Mouse (Mus musculus): Measurements from ENCODE around the gene Hmcn2. TPM values are rescaled to one million over a fixed set of nuclear protein-coding genes. Genes with fewer than 3 reads are reported as not detected.

The Hmcn2 gene
- polyA plus RNA-seq, 1 experiment from 2014 or later, result 0.47 TPM

GRCm38 (mm10) chr2:31482914-31483575 is 168.8 kb downstream of the Hmcn2 start:
- H3K9me3 ChIP-seq (replicated peaks), result no peaks in the 10 kb centered on the region
- no peaks in the 10 kb centered on the region for H3K4me1 ChIP-seq
- ATAC-seq (ENCODE audit: insufficient number of reproducible peaks, low FRiP score, low TSS enrichment, low read depth), result peak; percentile 52; the same call in 1 of the 2 replicates
- H3K4me2 ChIP-seq (replicated peaks), result no peak overlapping the region
- no peaks in the 10 kb centered on the region for H3K36me3 ChIP-seq
- H3K27ac ChIP-seq (replicated peaks), result no peak overlapping the region
- no peak overlapping the region for H3K9ac ChIP-seq
- H3K27me3 ChIP-seq, result peaks cover 10% of the 10 kb centered on the region
- 22% methylated on average over 8 of the region's 8 CpGs for WGBS
- H3K4me3 ChIP-seq (replicated peaks), result no peak overlapping the region

GRCm38 (mm10) chr2:31484187-31484586 is 170.0 kb downstream of the Hmcn2 start:
- Histone ChIP-seq H3K4me2 (replicated peaks) (no peak overlapping the region), H3K4me3 (replicated peaks) (no peak overlapping the region), H3K27me3 (peaks cover 10% of the 10 kb centered on the region), H3K9me3 (replicated peaks) (no peaks in the 10 kb centered on the region), H3K4me1 (no peaks in the 10 kb centered on the region), H3K9ac (no peak overlapping the region), H3K36me3 (no peaks in the 10 kb centered on the region), H3K27ac (replicated peaks) (no peak overlapping the region)
- ATAC-seq (ENCODE audit: insufficient number of reproducible peaks, low FRiP score, low TSS enrichment, low read depth), result no peak
- WGBS, result 24% methylated on average over 5 of the region's 5 CpGs

DNA sequence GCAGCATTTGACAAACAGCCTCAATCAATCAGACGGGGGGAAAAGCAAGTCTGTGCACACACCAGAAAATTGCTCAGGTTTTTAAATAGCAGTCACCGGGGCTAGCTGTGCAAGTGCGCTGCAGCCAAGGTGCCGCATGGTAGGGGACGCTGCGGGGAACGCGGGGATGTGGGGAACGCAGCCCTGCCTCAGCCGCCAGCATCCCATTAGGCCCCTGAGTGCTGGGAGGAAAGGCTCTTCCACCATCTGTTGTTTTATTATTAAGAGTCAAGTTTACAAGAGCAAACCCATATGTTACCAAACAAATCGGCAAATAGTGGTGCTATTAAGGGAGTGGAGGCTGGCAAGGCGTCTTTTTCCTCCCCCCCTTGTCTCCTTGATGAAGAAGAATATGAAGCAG is 175.0 kb downstream of the Hmcn2 start:
- no peaks in the 10 kb centered on the region for H3K36me3 ChIP-seq
- H3K4me3 ChIP-seq (replicated peaks), result no peak overlapping the region
- WGBS, result 39% methylated on average over 12 of the region's 12 CpGs
- no peak for ATAC-seq (ENCODE audit: insufficient number of reproducible peaks, low FRiP score, low TSS enrichment, low read depth)
- no peak overlapping the region for H3K4me2 ChIP-seq (replicated peaks)
- no peak overlapping the region for H3K27ac ChIP-seq (replicated peaks)
- H3K27me3 ChIP-seq, result peaks cover 7% of the 10 kb centered on the region; the same call in 1 of the 2 replicates
- H3K4me1 ChIP-seq, result no peaks in the 10 kb centered on the region
- H3K9me3 ChIP-seq (replicated peaks), result no peaks in the 10 kb centered on the region
- no peak overlapping the region for H3K9ac ChIP-seq

DNA sequence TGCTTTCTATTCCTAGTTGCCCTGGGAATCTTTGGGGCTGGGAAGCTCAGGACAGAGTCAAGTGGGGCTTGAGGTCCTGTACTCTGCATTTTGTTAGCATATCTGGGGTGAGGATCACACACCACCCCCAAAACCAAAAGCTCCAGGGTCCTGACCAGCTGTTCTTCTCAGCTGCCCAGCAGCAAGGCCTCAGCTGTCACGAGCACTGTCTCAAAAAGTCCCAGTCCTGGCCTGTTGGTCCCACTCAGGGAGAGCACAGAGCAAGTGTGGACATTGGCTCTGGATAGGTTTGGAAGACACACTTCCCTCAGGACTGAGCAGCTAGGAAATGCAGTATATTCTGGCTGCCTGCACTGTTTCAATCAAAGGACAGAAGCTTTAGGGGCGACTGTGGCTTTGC is 176.3 kb downstream of the Hmcn2 start:
- 81% methylated on average over 2 of the region's 2 CpGs for WGBS
- no peaks in the 10 kb centered on the region for H3K4me1 ChIP-seq
- H3K9ac ChIP-seq, result no peak overlapping the region
- no peaks in the 10 kb centered on the region for H3K36me3 ChIP-seq
- H3K4me3 ChIP-seq (replicated peaks), result no peak overlapping the region
- no peak overlapping the region for H3K4me2 ChIP-seq (replicated peaks)
- peaks cover 7% of the 10 kb centered on the region; the same call in 1 of the 2 replicates for H3K27me3 ChIP-seq
- no peaks in the 10 kb centered on the region for H3K9me3 ChIP-seq (replicated peaks)
- no peak overlapping the region for H3K27ac ChIP-seq (replicated peaks)
- no peak for ATAC-seq (ENCODE audit: insufficient number of reproducible peaks, low FRiP score, low TSS enrichment, low read depth)

- H3K27me3 ChIP-seq, result peaks cover 7% of the 10 kb centered on the region
- H3K4me3 ChIP-seq (replicated peaks), result no peak overlapping the region
- no peaks in the 10 kb centered on the region for H3K36me3 ChIP-seq
- H3K4me1 ChIP-seq, result 0 out of 2 replicates have a peak, but pooled peaks cover under 1% of the 10 kb centered on the region
- H3K9ac ChIP-seq, result no peak overlapping the region
- no peak for ATAC-seq (ENCODE audit: insufficient number of reproducible peaks, low FRiP score, low TSS enrichment, low read depth)
- 93% methylated on average over 8 of the region's 8 CpGs for WGBS
- no peaks in the 10 kb centered on the region for H3K9me3 ChIP-seq (replicated peaks)
- no peak overlapping the region for H3K27ac ChIP-seq (replicated peaks)
- H3K4me2 ChIP-seq (replicated peaks), result no peak overlapping the region
Observed at GRCm38 (mm10) chr2:31492308-31492707, 178.1 kb downstream of the Hmcn2 start.

DNA sequence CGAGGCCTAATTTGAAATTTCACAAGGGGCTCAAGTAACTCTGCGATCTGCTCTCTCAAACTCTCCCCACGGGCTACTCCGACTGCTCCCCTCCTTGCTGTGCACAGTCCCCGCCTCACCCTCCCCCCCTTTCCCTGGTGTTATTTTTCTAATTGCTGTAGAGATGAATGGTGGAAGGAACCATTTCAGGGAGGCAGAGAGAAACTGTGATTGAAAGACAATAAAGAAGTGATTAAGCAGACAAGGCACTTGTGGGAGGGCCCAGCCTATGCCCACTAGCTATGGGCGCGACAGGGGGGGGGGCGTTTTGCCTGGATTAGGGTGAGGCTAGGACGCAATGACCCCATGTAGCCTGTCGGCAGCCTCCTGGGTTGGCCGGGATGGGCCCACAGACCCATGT is 179.0 kb downstream of the Hmcn2 start:
- Histone ChIP-seq H3K27ac (replicated peaks) (no peak overlapping the region), H3K36me3 (no peaks in the 10 kb centered on the region), H3K4me3 (replicated peaks) (no peak overlapping the region), H3K4me1 (peaks cover 4% of the 10 kb centered on the region; the same call in 1 of the 2 replicates), H3K9me3 (replicated peaks) (no peaks in the 10 kb centered on the region), H3K27me3 (peaks cover 7% of the 10 kb centered on the region), H3K4me2 (replicated peaks) (no peak overlapping the region), H3K9ac (no peak overlapping the region)
- ATAC-seq (ENCODE audit: insufficient number of reproducible peaks, low FRiP score, low TSS enrichment, low read depth), result no peak
- 43% methylated on average over 11 of the region's 11 CpGs for WGBS

DNA sequence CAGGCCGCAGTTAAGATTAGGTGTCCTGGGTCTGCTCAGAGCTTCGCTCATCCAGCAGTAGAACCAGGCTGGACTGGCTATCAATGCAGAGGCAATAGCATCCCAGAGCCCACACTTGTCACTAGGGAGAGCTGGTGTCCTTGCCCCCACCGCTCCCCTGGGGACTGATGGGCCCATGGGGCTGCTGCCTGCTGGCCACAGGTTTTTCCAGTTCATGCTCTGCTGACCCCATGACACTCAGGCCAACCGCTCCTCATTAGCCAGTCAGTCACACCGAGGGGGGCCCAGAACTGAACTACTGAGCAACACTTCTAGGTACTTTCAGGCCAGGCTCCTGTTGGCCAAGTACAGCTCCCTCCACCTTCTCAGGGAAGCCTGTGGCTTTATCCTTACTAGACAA is 180.1 kb downstream of the Hmcn2 start:
- 71% methylated on average over 5 of the region's 5 CpGs for WGBS
- ATAC-seq (ENCODE audit: insufficient number of reproducible peaks, low FRiP score, low TSS enrichment, low read depth), result no peak

DNA sequence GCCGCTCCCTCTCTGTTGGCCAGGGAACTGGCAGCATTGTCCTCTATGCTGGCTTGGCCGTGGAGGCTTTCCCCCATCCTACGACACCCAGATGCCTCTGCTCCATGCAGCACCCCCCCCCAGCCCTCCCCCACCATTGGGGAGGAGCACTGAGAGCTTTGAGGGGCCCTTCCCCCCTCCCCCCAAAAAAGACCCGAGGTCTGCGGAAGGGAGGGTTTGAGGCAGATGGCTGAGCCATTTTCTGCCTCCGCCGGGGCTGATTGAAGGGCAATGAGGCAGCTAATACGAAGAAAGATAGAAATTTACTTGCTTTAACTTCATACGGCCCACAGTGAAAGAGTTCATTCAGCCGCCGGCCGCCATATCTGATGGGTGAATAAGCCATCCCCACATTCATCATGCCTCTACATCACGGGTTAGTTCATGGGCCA is 180.8 kb downstream of the Hmcn2 start:
- 63% methylated on average over 13 of the region's 13 CpGs for WGBS
- H3K4me1 ChIP-seq, result peaks cover 16% of the 10 kb centered on the region
- ATAC-seq (ENCODE audit: insufficient number of reproducible peaks, low FRiP score, low TSS enrichment, low read depth), result no peak

More for the DNA sequence above, 180.1 kb downstream of the Hmcn2 start:
- no peak overlapping the region for H3K4me3 ChIP-seq (replicated peaks)
- H3K27ac ChIP-seq (replicated peaks), result no peak overlapping the region
- H3K27me3 ChIP-seq, result peaks cover 13% of the 10 kb centered on the region
- H3K4me2 ChIP-seq (replicated peaks), result no peak overlapping the region
- no peak overlapping the region for H3K9ac ChIP-seq
- no peaks in the 10 kb centered on the region for H3K9me3 ChIP-seq (replicated peaks)
- peaks cover 12% of the 10 kb centered on the region for H3K4me1 ChIP-seq
- no peaks in the 10 kb centered on the region for H3K36me3 ChIP-seq

GRCm38 (mm10) chr2:31496141-31496540 is 181.9 kb downstream of the Hmcn2 start:
- peaks cover 15% of the 10 kb centered on the region for H3K27me3 ChIP-seq
- H3K4me3 ChIP-seq (replicated peaks), result no peak overlapping the region
- no peak overlapping the region for H3K4me2 ChIP-seq (replicated peaks)
- WGBS, result 59% methylated on average over 1 of the region's 1 CpGs
- H3K36me3 ChIP-seq, result no peaks in the 10 kb centered on the region
- H3K27ac ChIP-seq (replicated peaks), result no peak overlapping the region
- ATAC-seq (ENCODE audit: insufficient number of reproducible peaks, low FRiP score, low TSS enrichment, low read depth), result no peak
- peaks cover 22% of the 10 kb centered on the region for H3K4me1 ChIP-seq
- H3K9ac ChIP-seq, result no peak overlapping the region
- no peaks in the 10 kb centered on the region for H3K9me3 ChIP-seq (replicated peaks)

More for the DNA sequence above, 180.8 kb downstream of the Hmcn2 start:
- H3K27me3 ChIP-seq, result peaks cover 15% of the 10 kb centered on the region
- H3K4me3 ChIP-seq (replicated peaks), result no peak overlapping the region
- H3K9ac ChIP-seq, result no peak overlapping the region
- no peak overlapping the region for H3K4me2 ChIP-seq (replicated peaks)
- H3K9me3 ChIP-seq (replicated peaks), result no peaks in the 10 kb centered on the region
- no peak overlapping the region for H3K27ac ChIP-seq (replicated peaks)
- H3K36me3 ChIP-seq, result no peaks in the 10 kb centered on the region

DNA sequence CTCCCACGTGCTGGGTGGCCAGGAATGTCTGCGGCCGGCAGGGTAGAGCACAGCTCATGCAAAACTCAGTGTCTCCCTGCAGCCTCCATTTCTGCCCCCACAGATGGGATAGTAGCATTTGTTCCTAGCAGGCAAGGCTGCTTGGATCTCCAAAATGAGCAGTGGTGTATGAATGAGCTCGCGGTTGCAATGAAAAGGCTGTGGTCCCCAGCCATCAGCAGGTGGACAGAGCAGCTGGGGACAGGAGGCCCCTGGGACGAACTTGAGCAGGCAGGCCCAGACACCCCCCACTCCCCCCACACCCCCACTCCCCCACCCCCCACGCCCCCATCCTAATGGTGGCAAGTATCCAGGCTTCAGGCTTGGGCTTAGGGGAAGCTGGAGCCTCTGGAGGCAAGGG is 182.9 kb downstream of the Hmcn2 start:
- no peak overlapping the region for H3K4me3 ChIP-seq (replicated peaks)
- H3K27ac ChIP-seq (replicated peaks), result no peak overlapping the region
- H3K9me3 ChIP-seq (replicated peaks), result no peaks in the 10 kb centered on the region
- no peak for ATAC-seq (ENCODE audit: insufficient number of reproducible peaks, low FRiP score, low TSS enrichment, low read depth)
- no peak overlapping the region for H3K9ac ChIP-seq
- H3K4me2 ChIP-seq (replicated peaks), result no peak overlapping the region
- H3K4me1 ChIP-seq, result peaks cover 22% of the 10 kb centered on the region
- peaks cover 15% of the 10 kb centered on the region for H3K27me3 ChIP-seq
- no peaks in the 10 kb centered on the region for H3K36me3 ChIP-seq
- WGBS, result 39% methylated on average over 7 of the region's 7 CpGs

- Histone ChIP-seq H3K4me2 (replicated peaks) (no peak overlapping the region), H3K4me1 (peaks cover 22% of the 10 kb centered on the region), H3K36me3 (no peaks in the 10 kb centered on the region), H3K4me3 (replicated peaks) (no peak overlapping the region), H3K27ac (replicated peaks) (no peak overlapping the region), H3K9ac (no peak overlapping the region), H3K9me3 (replicated peaks) (no peaks in the 10 kb centered on the region), H3K27me3 (peaks cover 15% of the 10 kb centered on the region)
- no peak for ATAC-seq (ENCODE audit: insufficient number of reproducible peaks, low FRiP score, low TSS enrichment, low read depth)
- WGBS, result 62% methylated on average over 19 of the region's 19 CpGs
Observed at GRCm38 (mm10) chr2:31497635-31498034, 183.4 kb downstream of the Hmcn2 start.
